Mouse (Mus musculus) liver, embryonic 16.5 days (tissue): Measurements from ENCODE around the gene Adam12. TPM values are rescaled to one million over a fixed set of nuclear protein-coding genes. Genes with fewer than 3 reads are reported as not detected.

ENCODE experiments used
- ATAC-seq: fragments of 200-750 bp; cut with Nextera tagmentation; 2 replicates; pipeline ENCODE4 v1.8.0; 2017; ENCODE audit warnings: low read depth, mild to moderate bottlenecking, moderate number of reproducible peaks, moderate library complexity
- H3K27ac ChIP-seq: fragments of 300-500 bp; sonication (generic); 2 replicates; pipeline ENCODE4 v1.5.1; 2014; ENCODE audit warnings: mild to moderate bottlenecking, low read length
- H3K27me3 ChIP-seq: fragments of 300-500 bp; sonication (generic); 2 replicates; pipeline ENCODE4 v1.6.1; 2014; ENCODE audit warnings: low read depth, low read length, mixed read lengths; ENCODE audit not compliant: control insufficient read depth, insufficient read depth
- H3K36me3 ChIP-seq: fragments of 300-500 bp; sonication (generic); 2 replicates; pipeline ENCODE4 v1.6.1; 2014; ENCODE audit warnings: mild to moderate bottlenecking; ENCODE audit not compliant: control insufficient read depth, insufficient read depth
- H3K4me1 ChIP-seq: fragments of 300-500 bp; sonication (generic); 2 replicates; pipeline ENCODE4 v1.6.1; 2014; ENCODE audit warnings: low read depth, low read length, mixed read lengths; ENCODE audit not compliant: control insufficient read depth
- H3K4me2 ChIP-seq: fragments of 300-500 bp; sonication (generic); 2 replicates; pipeline ENCODE4 v1.6.1; 2014; ENCODE audit warnings: low read depth, low read length, mixed read lengths
- H3K4me3 ChIP-seq: fragments of 300-500 bp; sonication (generic); 2 replicates; pipeline ENCODE4 v1.5.1; 2014; ENCODE audit warnings: low read depth, mild to moderate bottlenecking, low read length
- H3K9ac ChIP-seq: fragments of 300-500 bp; sonication (generic); 2 replicates; pipeline ENCODE4 v1.6.1; 2014; ENCODE audit warnings: low read depth, low read length
- H3K9me3 ChIP-seq: fragments of 300-500 bp; sonication (generic); replicated peaks from 2 replicates; pipeline ENCODE4 v1.6.1; 2016; ENCODE audit warnings: low read length; ENCODE audit not compliant: control insufficient read depth
- WGBS: fragments of 180-500 bp; shearing (Covaris S2); extraction: QIAGEN DNeasy Blood & Tissue Kit; methylation state at CpG from one replicate; pipeline ENCODE4 v1.1.7; 2014; ENCODE audit not compliant: insufficient replicate concordance; 5-methylcytosine and 5-hydroxymethylcytosine counted together
- polyA plus RNA-seq: library from polyadenylated mRNA; unstranded; fragments of >200 nt; fragmentation: Nextera tagmentation; extraction: Ambion mirVana; gene quantifications from 2 replicates; pipeline ENCODE4 v1.2.1, GENCODE M21; 2015

The Adam12 gene
- polyA plus RNA-seq, 1 experiment from 2014 or later: 1.4 TPM

DNA sequence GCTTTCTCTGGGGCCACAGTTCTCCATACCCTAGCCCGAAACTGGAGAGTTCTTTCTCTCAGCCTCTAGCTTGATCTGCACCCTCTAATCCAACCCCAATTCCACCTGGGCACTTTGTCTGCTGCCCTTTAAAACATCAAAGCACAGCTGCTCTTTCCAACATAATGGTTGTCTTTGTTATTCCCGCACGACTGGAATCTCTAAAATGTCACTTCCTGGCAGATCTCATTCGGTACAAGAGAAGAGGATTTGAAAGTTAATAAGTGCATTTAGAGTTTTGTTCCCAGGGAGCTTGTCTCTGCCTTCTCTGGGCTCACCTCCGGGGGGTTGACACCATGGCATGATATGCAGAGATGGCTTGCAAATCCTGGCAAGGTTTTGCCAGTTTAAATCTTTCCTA lies 14.7 kb upstream of the Adam12 start:
- Histone ChIP-seq H3K36me3 (no peaks in the 10 kb centered on the region), H3K4me3 (no peak overlapping the region), H3K4me2 (no peak overlapping the region), H3K27ac (no peak overlapping the region), H3K27me3 (no peaks in the 10 kb centered on the region), H3K4me1 (no peaks in the 10 kb centered on the region), H3K9ac (no peak overlapping the region), H3K9me3 (no peaks in the 10 kb centered on the region)
- 51% methylated on average over 5 of the region's 5 CpGs for WGBS
- ATAC-seq: no peak

DNA sequence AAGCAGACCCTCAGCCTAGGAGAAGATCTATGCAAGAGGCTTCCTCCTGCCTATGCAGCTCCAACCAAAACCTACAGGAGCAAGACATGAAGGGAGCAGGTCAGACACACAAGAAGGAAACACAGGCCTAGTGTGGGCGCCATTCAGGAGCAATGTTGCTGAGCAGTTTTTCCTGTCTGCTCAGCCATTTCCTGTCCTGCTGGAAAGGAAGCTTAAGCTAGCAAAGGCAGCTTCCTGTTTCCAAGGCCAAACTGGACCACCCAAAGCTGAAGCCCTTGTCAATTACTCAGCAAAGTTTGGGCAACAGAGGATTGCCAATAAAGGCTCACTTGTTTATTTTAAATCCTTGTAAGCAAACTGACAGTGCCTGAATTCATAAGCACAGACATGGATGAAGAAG lies 10.8 kb upstream of the Adam12 start:
- Histone ChIP-seq H3K36me3 (no peaks in the 10 kb centered on the region), H3K9ac (no peak overlapping the region), H3K27ac (no peak overlapping the region), H3K27me3 (no peaks in the 10 kb centered on the region), H3K9me3 (no peaks in the 10 kb centered on the region), H3K4me1 (no peaks in the 10 kb centered on the region), H3K4me3 (no peak overlapping the region), H3K4me2 (no peak overlapping the region)
- WGBS: 50% methylated on average over 1 of the region's 1 CpGs
- ATAC-seq: no peak

DNA sequence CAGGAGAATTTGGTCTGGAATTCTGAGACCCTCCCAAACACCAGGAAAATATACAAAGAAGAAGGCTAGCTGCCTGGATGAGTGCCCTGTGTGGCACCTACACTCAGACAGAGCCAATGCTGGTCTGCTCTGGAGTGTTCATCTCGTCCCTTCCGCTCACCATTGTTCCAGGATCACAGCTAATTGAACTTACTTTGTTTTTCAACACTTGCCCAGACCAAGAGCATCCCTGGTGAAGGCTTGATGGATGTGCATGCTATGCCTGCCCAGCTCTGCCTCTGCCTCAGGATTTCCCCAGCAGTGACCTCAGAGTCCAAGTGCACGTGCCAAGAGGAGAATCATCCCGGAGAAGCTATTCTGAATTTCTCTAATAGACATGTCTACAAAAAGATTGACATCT lies 9.3 kb upstream of the Adam12 start:
- H3K4me2 ChIP-seq: no peak overlapping the region
- ATAC-seq: no peak
- no peak overlapping the region for H3K9ac ChIP-seq
- no peaks in the 10 kb centered on the region for H3K27me3 ChIP-seq
- H3K27ac ChIP-seq: no peak overlapping the region
- no peaks in the 10 kb centered on the region for H3K36me3 ChIP-seq
- 62% methylated on average over 4 of the region's 4 CpGs for WGBS
- H3K4me1 ChIP-seq: no peaks in the 10 kb centered on the region
- no peaks in the 10 kb centered on the region for H3K9me3 ChIP-seq
- no peak overlapping the region for H3K4me3 ChIP-seq

DNA sequence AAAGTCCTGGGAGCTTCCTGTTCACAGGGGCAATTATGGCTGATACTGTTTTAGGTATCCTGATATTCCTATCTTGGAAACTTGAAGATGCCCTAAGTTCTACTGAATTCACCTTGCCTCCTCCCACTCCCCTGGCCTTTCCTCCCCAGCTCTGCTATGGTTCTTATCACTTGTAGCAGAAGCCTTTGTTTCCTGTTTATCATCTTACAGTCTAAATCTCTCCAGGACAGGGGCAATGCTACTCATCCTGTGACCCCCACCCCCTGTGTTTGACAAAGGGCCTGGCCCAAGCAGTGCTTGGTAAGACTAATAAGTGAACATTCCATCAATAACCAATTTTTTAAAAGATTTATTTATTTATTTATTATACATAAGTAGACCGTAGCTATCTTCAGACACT lies 8.6 kb upstream of the Adam12 start:
- Histone ChIP-seq H3K4me3 (no peak overlapping the region), H3K27ac (no peak overlapping the region), H3K9ac (no peak overlapping the region), H3K36me3 (no peaks in the 10 kb centered on the region), H3K9me3 (no peaks in the 10 kb centered on the region), H3K4me2 (no peak overlapping the region), H3K27me3 (no peaks in the 10 kb centered on the region), H3K4me1 (no peaks in the 10 kb centered on the region)
- ATAC-seq: no peak; the same call in 1 of the 2 replicates
- WGBS: 67% methylated on average over 1 of the region's 1 CpGs

DNA sequence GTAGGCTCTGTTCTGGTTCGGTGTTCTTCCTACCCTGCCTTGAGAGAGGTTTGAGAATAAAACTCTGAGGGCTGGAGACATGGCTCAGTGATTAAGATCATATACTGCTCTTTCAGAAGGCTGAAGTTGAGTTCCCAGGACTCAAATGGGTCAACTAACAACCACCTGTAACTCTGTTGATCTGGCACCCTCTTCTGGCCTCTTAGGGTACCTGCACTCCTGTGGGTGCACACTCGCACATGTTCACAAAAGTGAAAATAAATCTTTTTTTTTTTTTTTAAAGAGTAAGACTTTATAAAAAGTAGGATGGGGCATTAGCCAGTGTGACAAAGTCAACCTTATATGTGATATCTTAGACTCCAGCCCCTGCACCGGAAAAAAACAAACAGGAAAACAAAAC lies 6.9 kb upstream of the Adam12 start:
- no peak overlapping the region for H3K27ac ChIP-seq
- no peaks in the 10 kb centered on the region for H3K36me3 ChIP-seq
- no peaks in the 10 kb centered on the region for H3K4me1 ChIP-seq
- no peak overlapping the region for H3K4me3 ChIP-seq
- H3K4me2 ChIP-seq: no peak overlapping the region
- no peaks in the 10 kb centered on the region for H3K27me3 ChIP-seq
- ATAC-seq: no peak
- 76% methylated on average over 3 of the region's 3 CpGs for WGBS
- no peaks in the 10 kb centered on the region for H3K9me3 ChIP-seq
- H3K9ac ChIP-seq: no peak overlapping the region

DNA sequence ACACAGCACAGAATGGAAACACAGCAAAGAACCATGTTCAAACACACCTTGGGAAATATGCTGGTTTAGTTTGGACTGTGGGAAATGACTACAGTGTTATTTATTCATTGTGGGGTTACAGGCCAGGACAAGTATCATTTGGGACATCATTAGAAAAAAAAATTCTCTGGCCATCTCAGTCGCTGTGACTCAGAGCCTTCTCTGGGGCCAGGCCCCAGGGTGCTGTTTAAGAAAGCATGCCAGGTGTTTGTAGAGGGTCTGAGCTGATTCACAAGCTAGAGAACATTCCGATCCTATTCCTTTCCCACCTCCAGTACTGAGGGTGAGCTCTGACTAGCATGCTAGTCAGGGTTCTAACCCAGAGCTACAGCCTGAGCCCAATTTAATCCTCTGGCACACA lies 5.4 kb upstream of the Adam12 start:
- Histone ChIP-seq H3K36me3 (no peaks in the 10 kb centered on the region), H3K27ac (no peak overlapping the region), H3K9ac (no peak overlapping the region), H3K4me2 (no peak overlapping the region), H3K4me1 (no peaks in the 10 kb centered on the region), H3K9me3 (no peaks in the 10 kb centered on the region), H3K27me3 (no peaks in the 10 kb centered on the region), H3K4me3 (no peak overlapping the region)
- WGBS: 57% methylated on average over 2 of the region's 2 CpGs
- ATAC-seq: no peak

DNA sequence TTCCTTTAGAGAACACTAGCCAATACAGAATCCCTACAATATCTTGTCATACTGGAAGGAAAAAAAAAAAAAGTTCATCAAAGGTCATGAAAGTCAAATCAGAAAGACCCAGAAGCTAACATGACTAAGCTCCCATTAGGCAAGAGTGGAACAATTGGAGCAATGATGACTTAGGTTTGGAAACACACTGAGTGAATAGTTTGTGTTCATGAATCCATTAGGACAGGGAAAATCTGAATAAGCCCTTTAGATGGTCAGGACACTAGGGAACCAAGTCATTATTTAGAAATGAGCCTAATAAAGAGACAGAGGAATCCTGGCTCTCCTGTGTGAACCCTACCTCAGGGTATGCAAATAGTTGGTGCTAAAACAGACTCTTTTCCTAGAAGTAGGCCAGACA lies 4.8 kb upstream of the Adam12 start:
- no peak overlapping the region for H3K27ac ChIP-seq
- H3K27me3 ChIP-seq: no peaks in the 10 kb centered on the region
- no peak for ATAC-seq
- no peak overlapping the region for H3K4me2 ChIP-seq
- no peaks in the 10 kb centered on the region for H3K36me3 ChIP-seq
- H3K9ac ChIP-seq: no peak overlapping the region
- H3K9me3 ChIP-seq: no peaks in the 10 kb centered on the region
- H3K4me1 ChIP-seq: no peaks in the 10 kb centered on the region
- no peak overlapping the region for H3K4me3 ChIP-seq

DNA sequence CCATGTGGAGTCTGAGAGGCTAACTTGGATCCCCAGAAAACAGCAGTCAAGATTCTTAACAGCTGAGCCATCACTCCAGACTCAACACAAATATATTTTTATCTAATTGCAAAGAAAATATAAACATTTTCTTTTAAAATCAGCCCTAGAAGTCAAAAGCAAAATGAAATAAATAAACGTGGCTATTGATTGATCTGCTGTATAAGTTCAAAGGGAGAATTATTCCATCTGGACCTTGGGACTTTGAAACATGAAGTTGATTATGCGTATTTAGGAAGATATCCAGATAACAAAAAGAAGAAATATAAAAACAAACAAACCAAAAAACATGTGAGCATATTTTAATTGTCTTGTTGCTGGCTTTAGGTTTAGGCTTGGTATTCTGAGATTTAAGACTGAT lies 3.6 kb upstream of the Adam12 start:
- Histone ChIP-seq H3K4me2 (no peak overlapping the region), H3K9me3 (no peaks in the 10 kb centered on the region), H3K36me3 (no peaks in the 10 kb centered on the region), H3K4me3 (no peak overlapping the region), H3K4me1 (no peaks in the 10 kb centered on the region), H3K27me3 (no peaks in the 10 kb centered on the region), H3K9ac (no peak overlapping the region), H3K27ac (no peak overlapping the region)
- ATAC-seq: no peak
- 41% methylated on average over 2 of the region's 2 CpGs for WGBS

DNA sequence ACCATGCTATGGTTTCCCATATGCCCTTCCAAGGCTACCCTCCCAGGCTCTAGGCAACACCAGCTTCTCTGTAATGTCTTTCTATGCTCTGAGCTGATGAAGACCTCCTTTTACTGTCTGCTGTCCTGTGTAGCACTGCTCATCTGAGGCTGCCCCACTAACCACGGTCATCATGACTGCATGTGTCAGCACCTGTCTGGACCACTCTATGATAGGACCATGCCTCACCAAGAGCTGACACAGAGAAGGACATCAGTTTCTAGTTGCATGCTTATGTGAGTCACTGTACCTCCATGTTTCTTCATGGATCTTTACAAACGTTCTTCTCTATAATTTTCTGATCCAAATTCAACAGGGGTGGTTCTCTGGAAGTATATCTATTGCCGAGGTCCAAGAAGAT lies 1.2 kb downstream of the Adam12 start:
- no peak overlapping the region for H3K4me2 ChIP-seq
- no peak overlapping the region for H3K4me3 ChIP-seq
- no peaks in the 10 kb centered on the region for H3K36me3 ChIP-seq
- peaks cover 6% of the 10 kb centered on the region for H3K27me3 ChIP-seq
- no peak overlapping the region for H3K27ac ChIP-seq
- WGBS: 52% methylated on average over 3 of the region's 3 CpGs
- H3K9ac ChIP-seq: no peak overlapping the region
- no peak for ATAC-seq
- H3K4me1 ChIP-seq: no peaks in the 10 kb centered on the region
- no peaks in the 10 kb centered on the region for H3K9me3 ChIP-seq

DNA sequence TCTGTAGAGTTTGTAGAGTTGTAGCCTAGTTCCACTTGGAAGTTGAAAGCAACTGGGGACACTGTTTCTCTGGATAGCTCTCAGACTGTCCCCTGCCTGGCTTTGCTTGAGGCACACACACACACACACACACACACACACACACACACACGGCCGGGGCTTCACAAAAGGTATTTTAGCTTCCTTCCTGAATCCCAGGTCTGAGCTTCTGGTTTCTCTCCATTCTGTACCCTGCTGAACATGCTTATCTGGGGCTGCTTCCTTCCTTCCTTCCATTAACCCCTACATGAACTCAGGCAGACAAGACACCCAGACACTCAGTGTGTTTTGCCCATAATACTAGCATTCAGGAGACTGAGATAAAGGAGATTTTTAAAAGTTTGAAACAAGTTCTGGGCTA lies 2.0 kb downstream of the Adam12 start:
- no peak overlapping the region for H3K4me2 ChIP-seq
- no peak overlapping the region for H3K9ac ChIP-seq
- 8% methylated on average over 2 of the region's 2 CpGs for WGBS
- no peak overlapping the region for H3K27ac ChIP-seq
- H3K9me3 ChIP-seq: no peaks in the 10 kb centered on the region
- H3K4me3 ChIP-seq: no peak overlapping the region
- no peak for ATAC-seq
- H3K4me1 ChIP-seq: no peaks in the 10 kb centered on the region
- peaks cover 14% of the 10 kb centered on the region for H3K27me3 ChIP-seq
- no peaks in the 10 kb centered on the region for H3K36me3 ChIP-seq
